Mouse (Mus musculus): ENCODE results near the gene Eid2b. TPM values are rescaled to one million over a fixed set of nuclear protein-coding genes. Genes with fewer than 3 reads are reported as not detected.
A peak's percentile ranks its signal among the peaks of the same experiment; 100 is the strongest.

Eid2b gene
- total and polyA plus RNA-seq, 2 experiments: 3.0 to 3.5 TPM

- DNase-seq (ENCODE audit: extremely low read depth, low read depth, low spot score): no peak
- 0 out of 2 replicates have a peak, but pooled peaks cover 3% of the 10 kb centered on the region for H3K27me3 ChIP-seq (ENCODE audit: control insufficient read depth, insufficient read depth, low read length)
- no peaks in the 10 kb centered on the region for H3K79me2 ChIP-seq (ENCODE audit: control insufficient read depth, insufficient read depth, low read length)
- no peak overlapping the region for H3K27ac ChIP-seq (replicated peaks; ENCODE audit: insufficient read depth, low read depth, low read length)
- H3K36me3 ChIP-seq (ENCODE audit: control insufficient read depth, insufficient read depth, low read length): no peaks in the 10 kb centered on the region
- WGBS: 59% methylated on average over 5 of the region's 5 CpGs
- no peak for TF ChIP-seq POLR2A (IDR thresholded peaks at IDR 0.05; ENCODE audit: extremely low read depth, insufficient read depth, low read length)
- no peak for TF ChIP-seq CTCF (IDR thresholded peaks at IDR 0.05; ENCODE audit: low read depth, low read length)
- H3K9ac ChIP-seq (ENCODE audit: low read depth, low read length): no peak overlapping the region
- H3K4me3 ChIP-seq (ENCODE audit: insufficient read depth, low read depth, low read length): no peak overlapping the region
- no peaks in the 10 kb centered on the region for H3K4me1 ChIP-seq (ENCODE audit: control insufficient read depth, insufficient read depth, low read length)
Measured at GRCm38 (mm10) chr7:28262861-28263260, 14.7 kb upstream of the Eid2b start.

GRCm38 (mm10) chr7:28263786-28264185 lies 13.8 kb upstream of the Eid2b start:
- Histone ChIP-seq H3K4me1 (ENCODE audit: control insufficient read depth, insufficient read depth, low read length) (no peaks in the 10 kb centered on the region), H3K27me3 (ENCODE audit: control insufficient read depth, insufficient read depth, low read length) (0 out of 2 replicates have a peak, but pooled peaks cover 3% of the 10 kb centered on the region), H3K36me3 (ENCODE audit: control insufficient read depth, insufficient read depth, low read length) (no peaks in the 10 kb centered on the region), H3K9ac (ENCODE audit: low read depth, low read length) (no peak overlapping the region), H3K4me3 (ENCODE audit: insufficient read depth, low read depth, low read length) (no peak overlapping the region), H3K27ac (replicated peaks; ENCODE audit: insufficient read depth, low read depth, low read length) (no peak overlapping the region), H3K79me2 (ENCODE audit: control insufficient read depth, insufficient read depth, low read length) (no peaks in the 10 kb centered on the region)
- no peak for DNase-seq (ENCODE audit: extremely low read depth, low read depth, low spot score)
- 5% methylated on average over 15 of the region's 15 CpGs for WGBS
- TF ChIP-seq POLR2A (IDR thresholded peaks at IDR 0.05; ENCODE audit: extremely low read depth, insufficient read depth, low read length): no peak
- no peak for TF ChIP-seq CTCF (IDR thresholded peaks at IDR 0.05; ENCODE audit: low read depth, low read length)

DNA sequence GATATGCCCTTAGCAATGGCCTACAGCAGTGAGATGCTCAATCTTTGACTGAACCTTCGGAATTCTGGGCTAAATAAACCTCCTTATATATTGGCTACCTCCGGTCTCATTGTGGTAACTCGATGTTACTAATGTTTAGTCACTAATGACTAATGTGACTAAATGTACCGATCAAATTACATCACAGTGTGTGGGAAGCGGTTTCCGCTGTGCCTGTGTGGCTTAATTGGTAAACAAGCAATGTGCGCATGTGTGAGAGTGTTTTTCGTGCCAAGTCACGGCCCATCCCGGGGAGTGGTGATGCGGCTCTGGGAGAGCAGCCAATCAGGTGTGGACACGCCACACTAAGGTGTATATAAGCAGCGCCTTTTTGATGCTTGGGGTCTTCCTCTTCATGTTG lies 12.1 kb upstream of the Eid2b start:
- H3K4me3 ChIP-seq (ENCODE audit: insufficient read depth, low read depth, low read length): no peak overlapping the region
- no peaks in the 10 kb centered on the region for H3K36me3 ChIP-seq (ENCODE audit: control insufficient read depth, insufficient read depth, low read length)
- 0 out of 2 replicates have a peak, but pooled peaks cover 3% of the 10 kb centered on the region for H3K27me3 ChIP-seq (ENCODE audit: control insufficient read depth, insufficient read depth, low read length)
- 90% methylated on average over 13 of the region's 13 CpGs for WGBS
- H3K27ac ChIP-seq (replicated peaks; ENCODE audit: insufficient read depth, low read depth, low read length): no peak overlapping the region
- H3K9ac ChIP-seq (ENCODE audit: low read depth, low read length): no peak overlapping the region
- H3K4me1 ChIP-seq (ENCODE audit: control insufficient read depth, insufficient read depth, low read length): no peaks in the 10 kb centered on the region
- TF ChIP-seq CTCF (IDR thresholded peaks at IDR 0.05; ENCODE audit: low read depth, low read length): no peak
- no peak for TF ChIP-seq POLR2A (IDR thresholded peaks at IDR 0.05; ENCODE audit: extremely low read depth, insufficient read depth, low read length)
- H3K79me2 ChIP-seq (ENCODE audit: control insufficient read depth, insufficient read depth, low read length): no peaks in the 10 kb centered on the region
- DNase-seq (ENCODE audit: extremely low read depth, low read depth, low spot score): no peak

- Histone ChIP-seq H3K27ac (replicated peaks; ENCODE audit: insufficient read depth, low read depth, low read length) (no peak within 1 kb of the TSS), H3K79me2 (ENCODE audit: control insufficient read depth, insufficient read depth, low read length) (no peaks in the 10 kb centered on the region), H3K4me1 (ENCODE audit: control insufficient read depth, insufficient read depth, low read length) (no peaks in the 10 kb centered on the region), H3K27me3 (ENCODE audit: control insufficient read depth, insufficient read depth, low read length) (0 out of 2 replicates have a peak, but pooled peaks cover 3% of the 10 kb centered on the region), H3K4me3 (ENCODE audit: insufficient read depth, low read depth, low read length) (peak within 1 kb of the TSS; percentile 56), H3K9ac (ENCODE audit: low read depth, low read length) (peak within 1 kb of the TSS; percentile 67), H3K36me3 (ENCODE audit: control insufficient read depth, insufficient read depth, low read length) (no peaks in the 10 kb centered on the region)
- WGBS: 9% methylated on average over 57 of the region's 57 CpGs
- DNase-seq (ENCODE audit: extremely low read depth, low read depth, low spot score): no peak
- TF ChIP-seq CTCF (IDR thresholded peaks at IDR 0.05; ENCODE audit: low read depth, low read length) (no peak), POLR2A (IDR thresholded peaks at IDR 0.05; ENCODE audit: extremely low read depth, insufficient read depth, low read length) (no peak)
Measured at GRCm38 (mm10) chr7:28267129-28268041, 10.2 kb upstream of the Eid2b start, which contains the start of gene Eid2. TSS of gene Eid2 (plus strand) at chr7:28267881.

DNA sequence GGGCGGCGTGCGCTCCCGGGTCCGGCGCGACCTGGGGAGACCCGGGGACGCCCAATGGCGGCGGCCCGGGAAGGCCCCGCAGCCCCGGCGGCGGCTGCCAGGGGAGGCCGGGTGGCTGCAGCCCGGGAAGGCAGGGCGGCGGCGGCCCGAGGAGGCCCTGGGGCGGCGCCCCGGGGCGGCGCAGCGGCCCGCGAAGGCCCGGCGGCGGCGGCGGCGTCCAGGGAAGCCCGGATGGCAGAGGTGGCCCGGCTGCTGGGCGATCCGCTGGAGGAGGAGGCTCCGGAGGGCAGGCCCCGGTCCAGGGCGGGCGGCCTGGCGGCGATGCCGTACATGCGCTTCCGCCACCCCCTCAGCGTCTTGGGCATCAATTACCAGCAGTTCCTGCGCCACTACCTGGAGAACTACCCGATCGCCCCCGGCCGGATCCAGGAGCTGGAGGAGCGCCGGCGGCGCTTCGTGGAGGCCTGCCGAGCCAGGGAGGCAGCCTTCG lies 9.5 kb upstream of the Eid2b start:
- DNase-seq (ENCODE audit: extremely low read depth, low read depth, low spot score): no peak
- H3K27ac ChIP-seq (replicated peaks; ENCODE audit: insufficient read depth, low read depth, low read length): no peak overlapping the region
- H3K79me2 ChIP-seq (ENCODE audit: control insufficient read depth, insufficient read depth, low read length): no peaks in the 10 kb centered on the region
- no peak for TF ChIP-seq POLR2A (IDR thresholded peaks at IDR 0.05; ENCODE audit: extremely low read depth, insufficient read depth, low read length)
- TF ChIP-seq CTCF (IDR thresholded peaks at IDR 0.05; ENCODE audit: low read depth, low read length): no peak
- H3K36me3 ChIP-seq (ENCODE audit: control insufficient read depth, insufficient read depth, low read length): no peaks in the 10 kb centered on the region
- H3K4me3 ChIP-seq (ENCODE audit: insufficient read depth, low read depth, low read length): peak overlapping the region; percentile 56
- peak overlapping the region; percentile 67 for H3K9ac ChIP-seq (ENCODE audit: low read depth, low read length)
- no peaks in the 10 kb centered on the region for H3K4me1 ChIP-seq (ENCODE audit: control insufficient read depth, insufficient read depth, low read length)
- 1% methylated on average over 59 of the region's 62 CpGs for WGBS
- H3K27me3 ChIP-seq (ENCODE audit: control insufficient read depth, insufficient read depth, low read length): 0 out of 2 replicates have a peak, but pooled peaks cover 3% of the 10 kb centered on the region
